Mouse (Mus musculus) cerebellum, adult 2 months (tissue): ENCODE measurements around the gene Golt1a. TPM values are rescaled to one million over a fixed set of nuclear protein-coding genes. Genes with fewer than 3 reads are reported as not detected.
"Not testable (repeated sequence)": the region's sequence is repeated elsewhere in the genome, so short reads cannot be mapped to it uniquely, and the experiment has no call there.

Experiments
- DNase-seq, 2 experiments: peaks; one replicate each; pipeline ENCODE4 v3.0.0; 2021
- H3K27ac ChIP-seq: fragments of 200-500 bp; 2 replicates; pipeline ENCODE4 v1.5.1; 2012; ENCODE audit warnings: low read length, control low read depth, inconsistent platforms; ENCODE audit not compliant: insufficient read depth
- H3K27me3 ChIP-seq: fragments of 200-500 bp; 2 replicates; pipeline ENCODE4 v1.6.1; 2012; ENCODE audit warnings: inconsistent platforms, mild to moderate bottlenecking, low read length, moderate library complexity; ENCODE audit not compliant: control insufficient read depth, insufficient read depth
- H3K4me1 ChIP-seq: fragments of 200-500 bp; 2 replicates; pipeline ENCODE4 v1.6.1; 2011; ENCODE audit warnings: low read length; ENCODE audit not compliant: control insufficient read depth, insufficient read depth
- H3K4me3 ChIP-seq: fragments of 200-500 bp; replicated peaks from 2 replicates; pipeline ENCODE3; 2011; ENCODE audit warnings: mild to moderate bottlenecking, low read depth, low read length, control low read depth; ENCODE audit not compliant: insufficient read depth
- CTCF ChIP-seq: fragments of 200-500 bp; IDR thresholded peaks from 2 replicates; pipeline ENCODE4 v1.5.1; 2011; ENCODE audit warnings: low read depth, mild to moderate bottlenecking, control low read depth, low read length, moderate library complexity, borderline replicate concordance; ENCODE audit not compliant: insufficient read depth
- POLR2A ChIP-seq: fragments of 200-500 bp; IDR thresholded peaks from 2 replicates; pipeline ENCODE4 v1.6.1; 2011; ENCODE audit warnings: low read length, control low read depth, borderline replicate concordance; ENCODE audit not compliant: insufficient read depth
- WGBS: fragments of 180-500 bp; shearing (Covaris S2); methylation state at CpG from one replicate; pipeline ENCODE4 v1.1.7; 2018; 5-methylcytosine and 5-hydroxymethylcytosine counted together
- polyA plus RNA-seq: library from polyadenylated mRNA; depleted of rRNA; stranded (reverse); fragments of >200 nt; gene quantifications from 2 replicates; pipeline ENCODE4 v1.2.3, GENCODE M21; 2012

Gene Golt1a
- polyA plus RNA-seq, 1 experiment: not detected

DNA sequence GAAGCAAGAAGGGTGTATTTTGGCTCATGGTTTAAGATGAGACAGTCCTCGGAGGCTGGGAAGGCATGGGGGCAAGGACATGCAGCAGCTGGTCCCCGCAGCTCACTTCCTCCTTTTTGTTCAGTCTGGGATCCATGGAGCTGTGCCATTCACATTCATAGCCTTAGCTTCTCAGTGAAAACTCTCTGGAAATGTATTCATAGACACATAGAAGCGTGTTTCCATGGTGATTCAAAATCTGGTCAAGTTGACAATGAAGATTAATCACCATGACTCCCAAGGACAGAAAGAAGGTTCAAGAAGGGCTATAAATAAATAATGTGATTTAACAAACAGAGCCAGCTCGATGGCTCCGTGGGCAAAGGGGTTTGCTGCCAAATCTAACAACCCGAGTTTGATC lies 24.3 kb downstream of the Golt1a start:
- no peak overlapping the region for H3K4me3 ChIP-seq
- no peaks in the 10 kb centered on the region; the same call in 1 of the 2 replicates for H3K27me3 ChIP-seq
- 31% methylated on average over 6 of the region's 6 CpGs for WGBS
- H3K27ac ChIP-seq: no peak overlapping the region
- TF ChIP-seq POLR2A (no peak), CTCF (no peak)
- H3K4me1 ChIP-seq: no peaks in the 10 kb centered on the region
- no peak for DNase-seq

DNA sequence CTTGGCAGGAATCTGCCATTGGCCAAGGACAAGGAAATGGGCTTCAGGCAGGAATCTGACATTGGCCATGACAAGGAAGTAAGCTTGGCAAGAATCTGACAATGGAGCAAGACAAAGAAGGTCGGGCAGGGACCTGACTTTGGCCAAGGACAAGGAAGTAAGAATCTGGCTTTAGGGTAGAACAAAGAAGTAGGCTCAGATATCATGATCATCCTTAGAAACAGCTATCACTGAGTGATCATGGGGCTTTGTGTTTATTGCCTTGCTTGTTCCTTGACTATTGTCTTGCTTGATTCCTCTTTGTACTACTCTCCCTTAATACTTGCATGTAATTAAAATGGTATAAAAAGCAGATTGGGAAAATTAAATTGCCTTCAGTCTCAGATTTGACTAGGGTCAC lies 30.8 kb downstream of the Golt1a start:
- not testable (repeated sequence) for H3K27ac ChIP-seq, H3K27me3 ChIP-seq, DNase-seq, H3K4me1 ChIP-seq, H3K4me3 ChIP-seq
- WGBS: 46% methylated on average over 1 of the region's 1 CpGs

DNA sequence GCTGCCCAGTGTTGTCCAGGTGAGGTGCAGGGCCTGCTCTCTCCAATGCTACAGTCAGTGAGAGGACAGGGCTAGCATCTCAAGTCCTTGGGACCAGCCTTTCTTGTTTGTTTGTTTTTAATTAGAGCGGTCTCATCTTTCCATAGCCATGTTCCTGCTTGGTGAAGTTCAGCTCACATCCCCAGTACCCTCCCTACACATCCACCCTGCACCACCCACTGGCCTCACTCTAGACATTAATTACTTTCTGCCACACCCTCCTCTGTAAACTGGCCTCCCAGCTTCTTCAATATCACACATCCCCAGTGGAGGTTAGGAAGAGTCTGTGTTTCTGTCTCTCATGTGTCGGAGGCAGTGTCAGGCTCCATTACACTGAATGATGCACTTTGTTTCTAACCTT lies 34.8 kb downstream of the Golt1a start:
- WGBS: 97% methylated on average over 2 of the region's 2 CpGs
- DNase-seq: no peak

DNA sequence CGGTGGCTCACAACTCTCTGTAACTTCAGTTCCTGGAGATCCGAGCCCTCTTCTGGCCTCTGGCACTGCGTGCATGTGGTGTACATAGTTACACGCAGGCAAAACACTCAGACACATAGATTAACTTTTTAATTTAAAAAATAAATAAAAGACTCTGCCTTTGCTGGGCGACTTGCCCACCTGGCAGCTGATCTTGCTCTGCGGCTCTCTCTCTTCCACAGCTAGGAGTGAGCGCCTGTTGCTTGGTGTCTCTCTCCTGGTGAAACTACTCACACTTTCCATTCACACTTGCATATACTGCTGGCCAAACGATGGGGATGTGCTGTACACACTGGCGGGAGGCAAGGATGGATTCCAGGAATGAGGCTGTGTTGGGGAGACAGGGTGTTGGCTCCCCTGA lies 36.9 kb downstream of the Golt1a start:
- 78% methylated on average over 9 of the region's 9 CpGs for WGBS
- Histone ChIP-seq H3K4me1 (no peaks in the 10 kb centered on the region), H3K27ac (no peak overlapping the region), H3K27me3 (no peaks in the 10 kb centered on the region), H3K4me3 (no peak overlapping the region)
- TF ChIP-seq CTCF: no peak
- no peak for TF ChIP-seq POLR2A
- DNase-seq: no peak

More for the DNA sequence above, 34.8 kb downstream of the Golt1a start:
- Histone ChIP-seq H3K27me3 (no peaks in the 10 kb centered on the region), H3K4me1 (no peaks in the 10 kb centered on the region), H3K27ac (no peak overlapping the region), H3K4me3 (no peak overlapping the region)
- TF ChIP-seq POLR2A (no peak), CTCF (no peak)

DNA sequence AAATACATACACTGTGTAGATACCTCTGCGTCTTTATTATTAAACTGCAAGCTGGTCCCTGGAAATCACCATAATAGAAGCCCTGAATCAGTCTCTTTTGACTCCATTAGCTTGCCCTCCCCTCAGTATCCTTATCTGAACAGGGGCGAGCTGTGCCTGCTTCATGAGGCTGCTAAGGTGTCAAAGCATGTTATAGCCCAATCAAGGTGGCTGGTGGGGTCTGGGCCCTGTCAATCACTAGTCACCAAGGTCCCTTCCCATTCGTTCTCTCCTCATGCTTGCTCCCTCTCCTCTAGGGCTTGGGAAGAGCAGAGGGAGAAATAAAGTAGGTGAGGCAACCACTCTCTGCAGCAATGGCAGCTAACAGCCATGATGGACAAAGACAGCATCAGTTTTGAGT lies 37.6 kb downstream of the Golt1a start:
- WGBS: 93% methylated on average over 3 of the region's 3 CpGs
- Histone ChIP-seq H3K4me1 (no peaks in the 10 kb centered on the region), H3K27me3 (no peaks in the 10 kb centered on the region), H3K4me3 (no peak overlapping the region), H3K27ac (no peak overlapping the region)
- TF ChIP-seq POLR2A (no peak), CTCF (no peak)
- DNase-seq: no peak

DNA sequence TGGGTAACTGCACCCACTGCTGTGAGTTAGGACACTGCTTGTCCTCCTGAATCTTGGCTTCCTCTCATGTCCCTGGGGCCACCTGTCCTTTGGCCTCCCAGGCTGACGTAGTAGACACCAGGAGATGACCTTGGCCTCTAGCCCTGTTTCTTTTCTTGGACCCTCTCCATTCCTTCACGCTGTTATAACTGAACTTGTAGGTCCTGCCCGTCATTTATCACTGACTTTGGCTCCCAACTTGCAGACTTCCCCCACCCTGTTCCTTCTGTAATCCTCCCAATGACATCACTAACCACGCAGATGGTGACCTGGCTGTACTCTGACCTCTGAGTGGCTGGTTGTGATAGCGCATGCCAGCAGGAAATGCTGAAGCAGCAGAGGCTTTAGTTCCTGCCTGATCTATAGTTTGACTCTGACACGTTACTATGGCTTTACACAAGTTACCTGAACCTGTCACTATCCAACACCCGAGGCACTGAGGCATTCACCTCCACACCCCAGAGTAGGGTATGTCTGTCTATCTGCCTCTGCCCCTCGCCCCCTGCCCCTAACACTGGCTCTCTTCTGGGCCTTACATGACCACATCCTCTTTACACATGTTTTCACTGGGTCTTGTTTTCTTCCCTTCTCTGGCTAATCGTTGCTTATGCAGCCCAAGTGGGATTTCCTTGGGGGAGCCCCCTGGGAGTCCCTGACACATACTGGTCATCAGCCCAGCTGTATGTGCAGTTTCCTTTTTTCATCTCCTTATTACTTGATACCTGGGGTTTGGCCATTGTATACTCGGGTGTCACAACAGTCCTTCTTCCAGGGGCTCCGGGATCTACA lies 38.3 kb downstream of the Golt1a start:
- H3K27me3 ChIP-seq: no peaks in the 10 kb centered on the region
- TF ChIP-seq POLR2A (no peak), CTCF (no peak)
- H3K4me1 ChIP-seq: no peaks in the 10 kb centered on the region
- H3K27ac ChIP-seq: no peak overlapping the region
- no peak for DNase-seq
- WGBS: 71% methylated on average over 11 of the region's 11 CpGs
- H3K4me3 ChIP-seq: no peak overlapping the region

DNA sequence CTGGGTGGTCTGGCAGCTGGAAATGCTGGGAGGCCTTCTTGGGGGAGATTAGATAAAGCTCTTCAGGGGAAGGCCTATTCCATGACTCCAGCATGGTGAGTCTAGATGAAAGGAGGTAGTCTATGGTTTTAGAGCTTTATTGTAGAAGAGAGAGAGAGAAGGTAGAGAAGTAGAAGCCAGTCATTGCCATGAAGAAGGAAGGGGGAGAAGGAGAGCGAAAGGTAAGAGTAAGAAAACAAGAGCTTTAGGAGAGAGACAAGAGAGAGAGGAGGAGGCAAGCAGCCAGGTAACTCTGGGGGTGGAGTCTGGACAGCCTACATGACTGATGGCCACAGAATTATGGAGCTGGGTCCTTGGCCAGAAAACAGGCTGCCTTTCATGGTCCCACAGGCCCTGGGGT lies 40.6 kb downstream of the Golt1a start, which contains the start of gene Ren1:
Gene Ren1, plus strand, starts transcription at position 301 of the 400 bp plus-strand sequence.
- Histone ChIP-seq H3K27ac (no peak within 1 kb of the TSS), H3K4me1 (no peaks in the 10 kb centered on the region), H3K4me3 (no peak within 1 kb of the TSS), H3K27me3 (no peaks in the 10 kb centered on the region)
- no peak for DNase-seq
- TF ChIP-seq CTCF (no peak), POLR2A (no peak)
- WGBS: 94% methylated on average over 1 of the region's 1 CpGs

DNA sequence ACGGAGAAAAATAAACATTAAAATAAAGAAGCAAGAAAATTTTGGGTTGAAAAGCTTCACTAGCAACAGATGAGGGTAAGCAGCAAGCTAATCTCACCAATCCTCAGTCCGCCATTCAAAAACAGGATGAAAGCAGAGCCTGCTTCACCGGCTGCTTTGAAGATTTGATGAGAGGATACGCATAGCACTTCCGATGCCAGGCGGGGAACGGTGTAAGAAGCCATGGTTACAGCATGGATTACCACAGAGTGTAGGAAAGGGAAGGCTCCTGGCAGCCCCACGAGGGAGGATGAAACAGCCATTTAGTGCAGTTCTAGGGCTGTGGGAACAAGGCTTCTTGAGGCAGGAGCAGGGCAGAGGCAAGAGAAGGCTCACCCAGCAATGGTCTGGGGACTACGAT lies 42.2 kb downstream of the Golt1a start:
- Histone ChIP-seq H3K27ac (no peak overlapping the region), H3K27me3 (no peaks in the 10 kb centered on the region), H3K4me3 (no peak overlapping the region), H3K4me1 (no peaks in the 10 kb centered on the region)
- no peak for TF ChIP-seq POLR2A
- no peak for TF ChIP-seq CTCF
- WGBS: 73% methylated on average over 9 of the region's 9 CpGs
- no peak for DNase-seq
